Mouse (Mus musculus): ENCODE data around the gene Wfikkn2. TPM values are rescaled to one million over a fixed set of nuclear protein-coding genes. Genes with fewer than 3 reads are reported as not detected.

Gene Wfikkn2
- polyA plus RNA-seq, 1 experiment from 2014 or later, result 0.31 TPM

- Histone ChIP-seq H3K4me2 (peak overlapping the region; percentile 99), H3K4me3 (peak overlapping the region; percentile 97), H3K4me1 (peaks cover 32% of the 10 kb centered on the region), H3K27me3 (replicated peaks) (no peaks in the 10 kb centered on the region), H3K27ac (no peak overlapping the region), H3K9me3 (replicated peaks) (no peaks in the 10 kb centered on the region), H3K9ac (no peak overlapping the region), H3K36me3 (peaks cover 16% of the 10 kb centered on the region)
- WGBS (ENCODE audit: insufficient replicate concordance), result 77% methylated on average over 4 of the region's 4 CpGs
- ATAC-seq, result no peak
These were observed 32.8 kb downstream of the Wfikkn2 start for GRCm38 (mm10) chr11:94212997-94213396.

- no peak for ATAC-seq
- H3K4me2 ChIP-seq, result peak overlapping the region; percentile 99
- WGBS (ENCODE audit: insufficient replicate concordance), result 8% methylated on average over 7 of the region's 7 CpGs
- peak overlapping the region; percentile 98 for H3K9ac ChIP-seq
- H3K27ac ChIP-seq, result peak overlapping the region; percentile 94
- H3K4me1 ChIP-seq, result peaks cover 32% of the 10 kb centered on the region
- H3K9me3 ChIP-seq (replicated peaks), result no peaks in the 10 kb centered on the region
- H3K27me3 ChIP-seq (replicated peaks), result no peaks in the 10 kb centered on the region
- peaks cover 16% of the 10 kb centered on the region for H3K36me3 ChIP-seq
- H3K4me3 ChIP-seq, result peak overlapping the region; percentile 97
These were observed 33.3 kb downstream of the Wfikkn2 start for GRCm38 (mm10) chr11:94212489-94212836.

- Histone ChIP-seq H3K27ac (peak overlapping the region; percentile 94), H3K27me3 (replicated peaks) (no peaks in the 10 kb centered on the region), H3K9ac (peak overlapping the region; percentile 98), H3K4me3 (peak overlapping the region; percentile 97), H3K36me3 (peaks cover 16% of the 10 kb centered on the region), H3K4me1 (peaks cover 32% of the 10 kb centered on the region), H3K4me2 (peak overlapping the region; percentile 99), H3K9me3 (replicated peaks) (no peaks in the 10 kb centered on the region)
- 1% methylated on average over 48 of the region's 61 CpGs for WGBS (ENCODE audit: insufficient replicate concordance)
- ATAC-seq, result peak; percentile 36
These were observed 33.9 kb downstream of the Wfikkn2 start for GRCm38 (mm10) chr11:94211651-94212488.

GRCm38 (mm10) chr11:94211124-94211603, 34.6 kb downstream of the Wfikkn2 start, which contains the start of gene Tob1:
Gene Tob1 (plus strand): TSS chr11:94211454.
- Histone ChIP-seq H3K4me2 (peak within 1 kb of the TSS; percentile 99), H3K36me3 (peaks cover 16% of the 10 kb centered on the region), H3K9me3 (replicated peaks) (no peaks in the 10 kb centered on the region), H3K4me3 (peak within 1 kb of the TSS; percentile 97), H3K27me3 (replicated peaks) (peaks cover 3% of the 10 kb centered on the region; the same call in 1 of the 2 replicates), H3K9ac (peak within 1 kb of the TSS; percentile 98), H3K4me1 (peaks cover 32% of the 10 kb centered on the region), H3K27ac (peak within 1 kb of the TSS; percentile 95)
- ATAC-seq, result peak; percentile 93
- WGBS (ENCODE audit: insufficient replicate concordance), result under 1% methylated on average over 51 of the region's 55 CpGs

- H3K9ac ChIP-seq, result peak overlapping the region; percentile 82
- H3K4me1 ChIP-seq, result peaks cover 32% of the 10 kb centered on the region
- WGBS (ENCODE audit: insufficient replicate concordance), result under 1% methylated on average over 39 of the region's 56 CpGs
- H3K9me3 ChIP-seq (replicated peaks), result no peaks in the 10 kb centered on the region
- peak overlapping the region; percentile 97 for H3K4me3 ChIP-seq
- H3K27me3 ChIP-seq (replicated peaks), result peaks cover 8% of the 10 kb centered on the region; the same call in 1 of the 2 replicates
- ATAC-seq, result peak; percentile 77
- peak overlapping the region; percentile 95 for H3K27ac ChIP-seq
- peak overlapping the region; percentile 98 for H3K4me2 ChIP-seq
- H3K36me3 ChIP-seq, result peaks cover 13% of the 10 kb centered on the region
These were observed 35.4 kb downstream of the Wfikkn2 start for GRCm38 (mm10) chr11:94210191-94211086.

- peak overlapping the region; percentile 82 for H3K9ac ChIP-seq
- 4% methylated on average over 14 of the region's 14 CpGs for WGBS (ENCODE audit: insufficient replicate concordance)
- H3K36me3 ChIP-seq, result peaks cover 12% of the 10 kb centered on the region
- peak overlapping the region; percentile 98 for H3K4me2 ChIP-seq
- peak; percentile 30 for ATAC-seq
- H3K9me3 ChIP-seq (replicated peaks), result no peaks in the 10 kb centered on the region
- H3K27ac ChIP-seq, result peak overlapping the region; percentile 95
- peaks cover 8% of the 10 kb centered on the region; the same call in 1 of the 2 replicates for H3K27me3 ChIP-seq (replicated peaks)
- peaks cover 32% of the 10 kb centered on the region for H3K4me1 ChIP-seq
- peak overlapping the region; percentile 97 for H3K4me3 ChIP-seq
These were observed 36.1 kb downstream of the Wfikkn2 start for GRCm38 (mm10) chr11:94209695-94210131.

- 0 out of 2 replicates have a peak overlapping the region, but pooled peaks have one; percentile 95 for H3K27ac ChIP-seq
- peaks cover 31% of the 10 kb centered on the region for H3K4me1 ChIP-seq
- H3K4me2 ChIP-seq, result peak overlapping the region; percentile 98
- no peak for ATAC-seq
- H3K36me3 ChIP-seq, result peaks cover 6% of the 10 kb centered on the region
- no peak overlapping the region for H3K9ac ChIP-seq
- peaks cover 8% of the 10 kb centered on the region; the same call in 1 of the 2 replicates for H3K27me3 ChIP-seq (replicated peaks)
- H3K4me3 ChIP-seq, result no peak overlapping the region
- WGBS (ENCODE audit: insufficient replicate concordance), result 47% methylated on average over 8 of the region's 8 CpGs
- no peaks in the 10 kb centered on the region for H3K9me3 ChIP-seq (replicated peaks)
These were observed 36.8 kb downstream of the Wfikkn2 start for GRCm38 (mm10) chr11:94208811-94209675.

GRCm38 (mm10) chr11:94206398-94207114, 39.2 kb downstream of the Wfikkn2 start:
- 74% methylated on average over 10 of the region's 10 CpGs for WGBS (ENCODE audit: insufficient replicate concordance)

GRCm38 (mm10) chr11:94203066-94203465, 42.7 kb downstream of the Wfikkn2 start:
- Histone ChIP-seq H3K4me2 (no peak overlapping the region), H3K4me3 (no peak overlapping the region), H3K4me1 (peaks cover 39% of the 10 kb centered on the region), H3K27me3 (replicated peaks) (peaks cover 8% of the 10 kb centered on the region; the same call in 1 of the 2 replicates), H3K27ac (no peak overlapping the region), H3K36me3 (no peaks in the 10 kb centered on the region), H3K9ac (no peak overlapping the region), H3K9me3 (replicated peaks) (no peaks in the 10 kb centered on the region)
- no peak for ATAC-seq
- WGBS (ENCODE audit: insufficient replicate concordance), result 46% methylated on average over 3 of the region's 3 CpGs

More at GRCm38 (mm10) chr11:94206398-94207114, 39.2 kb downstream of the Wfikkn2 start:
- H3K4me3 ChIP-seq, result no peak overlapping the region
- H3K27me3 ChIP-seq (replicated peaks), result peaks cover 8% of the 10 kb centered on the region; the same call in 1 of the 2 replicates
- no peak overlapping the region for H3K27ac ChIP-seq
- ATAC-seq, result no peak
- no peak overlapping the region for H3K4me2 ChIP-seq
- no peaks in the 10 kb centered on the region for H3K9me3 ChIP-seq (replicated peaks)
- no peak overlapping the region for H3K9ac ChIP-seq
- peaks cover 26% of the 10 kb centered on the region for H3K4me1 ChIP-seq
- H3K36me3 ChIP-seq, result no peaks in the 10 kb centered on the region

- no peaks in the 10 kb centered on the region for H3K9me3 ChIP-seq (replicated peaks)
- H3K4me2 ChIP-seq, result no peak overlapping the region
- peaks cover 39% of the 10 kb centered on the region for H3K4me1 ChIP-seq
- peaks cover 8% of the 10 kb centered on the region; the same call in 1 of the 2 replicates for H3K27me3 ChIP-seq (replicated peaks)
- WGBS (ENCODE audit: insufficient replicate concordance), result 66% methylated on average over 5 of the region's 5 CpGs
- H3K36me3 ChIP-seq, result no peaks in the 10 kb centered on the region
- H3K9ac ChIP-seq, result no peak overlapping the region
- H3K4me3 ChIP-seq, result no peak overlapping the region
- ATAC-seq, result no peak
- no peak overlapping the region for H3K27ac ChIP-seq
These were observed 43.7 kb downstream of the Wfikkn2 start for GRCm38 (mm10) chr11:94202106-94202505.

Data from liver, embryonic 12.5 days (tissue).